Mouse (Mus musculus): Measurements from ENCODE around the gene Bbs9. TPM values are rescaled to one million over a fixed set of nuclear protein-coding genes. Genes with fewer than 3 reads are reported as not detected.

The Bbs9 gene
- polyA plus RNA-seq, 1 experiment, result 3.3 TPM

GRCm38 (mm10) chr9:22433221-22433620 lies 42.3 kb upstream of the Bbs9 start:
- no peaks in the 10 kb centered on the region for H3K79me3 ChIP-seq (ENCODE audit: low read depth)
- H3K4me3 ChIP-seq (ENCODE audit: insufficient read depth, poor library complexity, severe bottlenecking), result no peak overlapping the region
- H3ac ChIP-seq (ENCODE audit: control insufficient read depth, insufficient read length, low read depth), result no peak overlapping the region
- TF ChIP-seq MYOG (IDR thresholded peaks at IDR 0.05; ENCODE audit: control insufficient read depth, extremely low read depth, insufficient read length) (no peak), MAX (IDR thresholded peaks at IDR 0.05) (no peak)
- no peaks in the 10 kb centered on the region for H3K36me3 ChIP-seq (ENCODE audit: control insufficient read depth, insufficient read depth)
- no peaks in the 10 kb centered on the region for H3K79me2 ChIP-seq (ENCODE audit: control insufficient read depth, insufficient read depth)
- no peaks in the 10 kb centered on the region for H3K27me3 ChIP-seq (ENCODE audit: control insufficient read depth, insufficient read depth, insufficient read length)

- Histone ChIP-seq H3ac (ENCODE audit: control insufficient read depth, insufficient read length, low read depth) (no peak overlapping the region), H3K79me3 (ENCODE audit: low read depth) (no peaks in the 10 kb centered on the region), H3K27me3 (ENCODE audit: control insufficient read depth, insufficient read depth, insufficient read length) (no peaks in the 10 kb centered on the region), H3K4me3 (ENCODE audit: insufficient read depth, poor library complexity, severe bottlenecking) (no peak overlapping the region), H3K79me2 (ENCODE audit: control insufficient read depth, insufficient read depth) (no peaks in the 10 kb centered on the region), H3K36me3 (ENCODE audit: control insufficient read depth, insufficient read depth) (no peaks in the 10 kb centered on the region)
- TF ChIP-seq MAX (IDR thresholded peaks at IDR 0.05) (no peak), USF1 (IDR thresholded peaks at IDR 0.05; ENCODE audit: low read depth) (no peak), CEBPB (IDR thresholded peaks at IDR 0.05; ENCODE audit: low read depth) (no peak), FOSL1 (IDR thresholded peaks at IDR 0.05; ENCODE audit: insufficient read depth, low read length, poor library complexity, severe bottlenecking) (no peak), MYOD1 (IDR thresholded peaks at IDR 0.05; ENCODE audit: control insufficient read depth, insufficient read length, low read depth) (no peak), MYOG (IDR thresholded peaks at IDR 0.05; ENCODE audit: control insufficient read depth, extremely low read depth, insufficient read length) (no peak), CTCF (IDR thresholded peaks at IDR 0.05; ENCODE audit: control insufficient read depth, insufficient read depth, insufficient read length) (no peak)
These were observed 41.4 kb upstream of the Bbs9 start for GRCm38 (mm10) chr9:22434101-22434500.

GRCm38 (mm10) chr9:22438826-22439225 lies 36.7 kb upstream of the Bbs9 start:
- no peak overlapping the region for H3ac ChIP-seq (ENCODE audit: control insufficient read depth, insufficient read length, low read depth)
- no peak for TF ChIP-seq CEBPB (IDR thresholded peaks at IDR 0.05; ENCODE audit: low read depth)
- no peak for TF ChIP-seq MAX (IDR thresholded peaks at IDR 0.05)
- no peak for TF ChIP-seq MYOD1 (IDR thresholded peaks at IDR 0.05; ENCODE audit: control insufficient read depth, insufficient read length, low read depth)
- TF ChIP-seq CTCF (IDR thresholded peaks at IDR 0.05; ENCODE audit: control insufficient read depth, insufficient read depth, insufficient read length), result no peak
- no peak for TF ChIP-seq USF1 (IDR thresholded peaks at IDR 0.05; ENCODE audit: low read depth)
- no peak for TF ChIP-seq MYOG (IDR thresholded peaks at IDR 0.05; ENCODE audit: control insufficient read depth, extremely low read depth, insufficient read length)
- TF ChIP-seq FOSL1 (IDR thresholded peaks at IDR 0.05; ENCODE audit: insufficient read depth, low read length, poor library complexity, severe bottlenecking), result no peak

GRCm38 (mm10) chr9:22443157-22443556 lies 32.4 kb upstream of the Bbs9 start:
- no peaks in the 10 kb centered on the region for H3K79me3 ChIP-seq (ENCODE audit: low read depth)
- no peak overlapping the region for H3K4me3 ChIP-seq (ENCODE audit: insufficient read depth, poor library complexity, severe bottlenecking)
- H3K27me3 ChIP-seq (ENCODE audit: control insufficient read depth, insufficient read depth, insufficient read length), result no peaks in the 10 kb centered on the region
- H3ac ChIP-seq (ENCODE audit: control insufficient read depth, insufficient read length, low read depth), result no peak overlapping the region
- no peaks in the 10 kb centered on the region for H3K79me2 ChIP-seq (ENCODE audit: control insufficient read depth, insufficient read depth)
- H3K36me3 ChIP-seq (ENCODE audit: control insufficient read depth, insufficient read depth), result peaks cover 9% of the 10 kb centered on the region
- TF ChIP-seq USF1 (IDR thresholded peaks at IDR 0.05; ENCODE audit: low read depth) (no peak), FOSL1 (IDR thresholded peaks at IDR 0.05; ENCODE audit: insufficient read depth, low read length, poor library complexity, severe bottlenecking) (no peak), CTCF (IDR thresholded peaks at IDR 0.05; ENCODE audit: control insufficient read depth, insufficient read depth, insufficient read length) (no peak), MAX (IDR thresholded peaks at IDR 0.05) (no peak), CEBPB (IDR thresholded peaks at IDR 0.05; ENCODE audit: low read depth) (no peak), MYOG (IDR thresholded peaks at IDR 0.05; ENCODE audit: control insufficient read depth, extremely low read depth, insufficient read length) (no peak), MYOD1 (IDR thresholded peaks at IDR 0.05; ENCODE audit: control insufficient read depth, insufficient read length, low read depth) (no peak)

More at GRCm38 (mm10) chr9:22438826-22439225, 36.7 kb upstream of the Bbs9 start:
- Histone ChIP-seq H3K4me3 (ENCODE audit: insufficient read depth, poor library complexity, severe bottlenecking) (no peak overlapping the region), H3K79me2 (ENCODE audit: control insufficient read depth, insufficient read depth) (no peaks in the 10 kb centered on the region), H3K27me3 (ENCODE audit: control insufficient read depth, insufficient read depth, insufficient read length) (no peaks in the 10 kb centered on the region), H3K36me3 (ENCODE audit: control insufficient read depth, insufficient read depth) (no peaks in the 10 kb centered on the region), H3K79me3 (ENCODE audit: low read depth) (no peaks in the 10 kb centered on the region)

GRCm38 (mm10) chr9:22445123-22445522 lies 30.4 kb upstream of the Bbs9 start:
- TF ChIP-seq USF1 (IDR thresholded peaks at IDR 0.05; ENCODE audit: low read depth) (no peak), CTCF (IDR thresholded peaks at IDR 0.05; ENCODE audit: control insufficient read depth, insufficient read depth, insufficient read length) (no peak), FOSL1 (IDR thresholded peaks at IDR 0.05; ENCODE audit: insufficient read depth, low read length, poor library complexity, severe bottlenecking) (no peak), MAX (IDR thresholded peaks at IDR 0.05) (no peak)
- Histone ChIP-seq H3K36me3 (ENCODE audit: control insufficient read depth, insufficient read depth) (peaks cover 19% of the 10 kb centered on the region), H3ac (ENCODE audit: control insufficient read depth, insufficient read length, low read depth) (no peak overlapping the region), H3K27me3 (ENCODE audit: control insufficient read depth, insufficient read depth, insufficient read length) (no peaks in the 10 kb centered on the region), H3K79me2 (ENCODE audit: control insufficient read depth, insufficient read depth) (no peaks in the 10 kb centered on the region), H3K79me3 (ENCODE audit: low read depth) (no peaks in the 10 kb centered on the region), H3K4me3 (ENCODE audit: insufficient read depth, poor library complexity, severe bottlenecking) (no peak overlapping the region)

- Histone ChIP-seq H3K79me3 (ENCODE audit: low read depth) (no peaks in the 10 kb centered on the region), H3K36me3 (ENCODE audit: control insufficient read depth, insufficient read depth) (peaks cover 22% of the 10 kb centered on the region), H3K27me3 (ENCODE audit: control insufficient read depth, insufficient read depth, insufficient read length) (no peaks in the 10 kb centered on the region), H3ac (ENCODE audit: control insufficient read depth, insufficient read length, low read depth) (no peak overlapping the region), H3K79me2 (ENCODE audit: control insufficient read depth, insufficient read depth) (no peaks in the 10 kb centered on the region), H3K4me3 (ENCODE audit: insufficient read depth, poor library complexity, severe bottlenecking) (no peak overlapping the region)
- no peak for TF ChIP-seq MAX (IDR thresholded peaks at IDR 0.05)
- no peak for TF ChIP-seq MYOD1 (IDR thresholded peaks at IDR 0.05; ENCODE audit: control insufficient read depth, insufficient read length, low read depth)
- no peak for TF ChIP-seq USF1 (IDR thresholded peaks at IDR 0.05; ENCODE audit: low read depth)
- no peak for TF ChIP-seq CTCF (IDR thresholded peaks at IDR 0.05; ENCODE audit: control insufficient read depth, insufficient read depth, insufficient read length)
These were observed 28.3 kb upstream of the Bbs9 start for GRCm38 (mm10) chr9:22447213-22447612.
